Mouse (Mus musculus) gastrocnemius, postnatal 36 days (tissue): ENCODE measurements around the gene Prkn. TPM values are rescaled to one million over a fixed set of nuclear protein-coding genes. Genes with fewer than 3 reads are reported as not detected.

Experiments used
- DNase-seq, 2 experiments: peaks; one replicate each; pipeline ENCODE4 v3.0.0; 2022
- intact Hi-C: fragments of 180-260 bp; cut with DNase I; formaldehyde crosslinking; loops from one replicate; pipeline ENCODE4 v1.15.1; 2025
- total RNA-seq, 2 experiments: library from RNA; stranded (reverse); gene quantifications; 2 replicates each; pipeline ENCODE4 v1.2.3; 2021

Gene Prkn
- total RNA-seq, 2 experiments from 2014 or later: 15.2 TPM

DNA sequence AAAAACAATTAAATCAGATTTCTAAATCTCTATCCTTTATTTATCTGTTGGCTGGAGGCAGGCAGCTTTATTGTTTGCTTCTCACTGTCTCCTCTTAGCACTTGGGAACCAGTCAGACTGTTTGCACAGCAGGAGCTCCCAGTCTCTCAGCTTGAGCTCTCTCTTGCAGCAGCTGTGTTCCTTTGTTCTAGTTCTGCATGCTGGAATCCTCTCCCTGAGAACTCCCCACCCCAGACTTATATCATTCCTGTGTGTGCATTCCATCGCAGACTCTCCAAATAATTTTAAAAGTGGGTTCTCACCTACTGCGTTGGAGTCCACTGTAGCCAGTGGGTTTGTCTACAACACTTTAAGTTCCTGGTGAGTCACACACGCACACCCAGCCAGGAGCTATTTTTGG lies 1181.1 kb downstream of the Prkn start:
- intact Hi-C loops: no loop called here
- no peak for DNase-seq

DNA sequence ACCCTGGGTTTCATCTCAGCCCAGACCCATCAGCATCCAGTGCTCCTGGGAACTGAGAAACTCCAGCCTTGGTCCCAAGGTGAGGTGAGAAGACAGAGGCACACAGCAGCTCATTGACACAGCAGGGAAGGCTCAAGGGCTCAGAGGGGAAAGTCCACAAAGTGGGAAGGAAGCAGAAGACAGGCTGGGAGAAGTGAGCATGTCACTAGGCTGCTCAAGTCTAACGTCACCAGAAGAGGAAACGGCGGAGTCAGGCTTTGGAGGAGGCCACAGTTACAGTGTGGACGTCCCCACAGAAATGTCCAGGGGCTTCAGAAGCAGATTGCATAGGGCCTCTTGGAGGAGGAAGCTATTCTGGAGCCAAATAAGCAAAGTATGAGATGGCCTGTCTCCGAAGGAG lies 1189.2 kb downstream of the Prkn start:
- DNase-seq: no peak
- intact Hi-C loops: no loop called here

DNA sequence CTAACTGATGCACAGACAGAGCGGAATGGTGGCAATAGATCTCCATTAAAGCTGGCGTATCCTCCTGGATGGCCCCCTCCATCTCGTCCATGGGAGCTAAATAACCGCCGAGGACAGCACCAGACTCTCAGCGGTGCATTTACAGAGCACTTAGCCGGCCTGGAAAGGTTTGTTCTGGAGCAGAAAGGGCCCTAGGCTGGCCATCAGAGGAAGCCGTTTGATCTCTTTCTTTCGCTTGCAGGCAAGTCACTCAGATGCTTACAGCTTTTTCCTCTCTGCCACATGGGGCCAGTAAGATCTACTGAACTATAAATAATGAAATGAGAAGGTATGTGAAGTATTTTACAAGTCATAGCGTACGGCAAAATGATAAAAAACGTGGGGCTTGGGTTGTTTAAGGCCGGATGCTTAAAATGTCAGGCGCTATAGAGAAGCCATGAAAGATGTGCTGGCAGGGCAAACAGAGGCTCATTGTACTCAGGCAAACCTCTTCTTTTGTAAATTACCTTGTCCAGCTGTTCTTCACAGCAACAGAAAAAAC lies 1189.8 kb downstream of the Prkn start:
- no peak for DNase-seq

GRCm38 (mm10) chr17:12030556-12031160 lies 1190.5 kb downstream of the Prkn start:
- intact Hi-C loops: no loop called here
- no peak for DNase-seq

More for the DNA sequence above, 1189.8 kb downstream of the Prkn start:
- intact Hi-C loops: no loop called here

DNA sequence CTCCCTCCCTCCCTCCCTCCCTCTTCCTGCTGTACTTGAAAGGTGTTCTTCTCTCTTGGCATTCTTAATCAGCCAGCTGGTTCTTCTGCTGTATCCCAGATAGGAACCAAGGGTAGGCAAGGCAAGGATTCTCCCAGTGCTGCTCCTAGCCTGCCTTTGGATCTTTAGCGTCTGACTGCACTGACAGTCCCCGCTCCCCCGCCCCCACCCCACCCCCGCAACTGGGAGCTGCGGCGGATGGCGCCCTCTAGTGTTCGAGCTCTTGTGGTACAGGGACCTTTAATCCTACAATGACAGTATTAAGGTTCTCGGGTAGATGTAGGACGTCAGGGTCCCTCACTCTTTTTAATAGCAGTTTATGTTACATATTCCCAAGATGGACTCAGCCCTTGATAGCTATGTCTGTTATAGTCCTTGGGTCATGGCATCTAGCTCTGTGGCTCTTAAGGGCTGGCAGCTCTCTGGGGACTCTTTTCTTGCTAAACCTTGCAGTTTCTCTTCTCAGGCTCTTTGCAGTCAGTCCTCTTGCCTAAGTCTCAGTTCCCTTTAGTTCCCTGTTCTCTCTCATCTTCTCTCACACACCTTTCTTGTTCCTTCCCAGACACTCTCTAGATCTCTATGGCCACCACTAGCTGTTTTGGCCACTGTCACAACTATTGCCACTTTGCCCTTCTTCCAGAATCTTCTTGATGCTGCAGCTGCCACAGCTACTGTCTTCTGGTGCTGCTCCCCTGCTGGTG lies 1191.2 kb downstream of the Prkn start:
- DNase-seq: peak in 1 of 2 experiments; percentile 40
- intact Hi-C loops: no loop called here

DNA sequence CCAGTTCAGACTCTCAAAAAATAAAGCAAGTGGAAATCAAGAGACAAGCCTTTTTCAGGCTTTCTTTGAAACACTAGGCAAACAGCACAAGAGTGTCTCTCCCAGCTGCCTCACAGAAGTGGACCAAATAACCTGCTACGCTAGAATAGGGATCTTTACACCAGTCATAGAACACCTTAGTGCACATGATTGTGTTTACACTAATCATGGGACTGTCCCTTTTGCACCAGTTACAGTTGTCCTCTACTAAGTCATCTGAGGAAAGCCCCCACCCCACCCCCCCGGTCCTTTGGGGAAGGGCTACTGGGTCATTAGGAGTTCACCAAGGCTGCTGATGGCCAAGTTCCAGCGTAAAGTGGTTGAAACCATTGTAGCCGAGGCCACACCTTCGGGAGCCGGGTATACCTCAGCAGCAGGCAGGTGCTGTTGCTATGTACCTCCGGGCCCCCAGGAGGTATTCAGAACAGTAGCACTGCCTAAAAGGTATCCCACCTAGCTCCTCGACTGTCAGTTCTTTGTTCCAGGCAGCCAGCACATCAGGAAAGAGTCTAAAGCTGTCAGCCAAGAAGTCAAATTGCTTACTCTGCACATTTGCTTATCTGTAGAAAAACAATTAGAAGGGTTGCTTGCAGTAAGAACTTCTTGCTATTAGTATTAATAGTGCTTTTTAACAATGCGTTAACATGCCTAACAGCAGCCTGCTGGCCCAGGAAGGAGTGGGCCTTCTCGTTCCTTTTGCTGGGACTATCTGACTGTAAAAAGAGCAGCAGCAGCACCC lies 1192.0 kb downstream of the Prkn start:
- no peak for DNase-seq
- intact Hi-C loops: no loop called here

DNA sequence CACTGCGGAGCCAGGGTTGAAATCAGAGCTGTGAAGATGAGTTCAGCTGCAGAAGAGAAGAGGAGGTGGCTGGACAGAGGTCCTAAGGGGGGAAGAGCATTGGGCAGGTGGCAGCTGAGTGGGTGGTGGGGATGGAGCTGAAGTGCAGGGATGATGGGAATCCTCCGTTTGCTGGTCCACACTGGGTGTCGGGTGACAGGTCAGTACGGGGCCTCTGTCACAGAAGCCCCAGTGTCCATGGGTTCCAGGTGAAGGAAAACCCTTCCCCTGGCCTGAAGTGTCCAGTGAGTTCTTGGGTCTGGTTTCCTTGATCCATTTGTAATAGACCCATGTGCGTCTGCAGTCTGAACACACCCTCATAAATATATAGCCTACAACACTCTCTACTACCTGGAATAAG lies 1195.2 kb downstream of the Prkn start:
- intact Hi-C loops: loop anchor here (5.0 kb wide), 1 partner anchor 337 kb away; no protein-coding TSS in a partner anchor

GRCm38 (mm10) chr17:12036205-12036604 lies 1196.0 kb downstream of the Prkn start:
- peak in 1 of 2 experiments; percentile 39 for DNase-seq
- intact Hi-C loops: loop anchor here (5.0 kb wide), 1 partner anchor 336 kb away; no protein-coding TSS in a partner anchor

More for the DNA sequence above, 1195.2 kb downstream of the Prkn start:
- no peak for DNase-seq

- intact Hi-C loops: loop anchor here (5.0 kb wide), 1 partner anchor 335 kb away; no protein-coding TSS in a partner anchor
- DNase-seq: no peak
These were observed 1196.9 kb downstream of the Prkn start for GRCm38 (mm10) chr17:12037065-12037464.

DNA sequence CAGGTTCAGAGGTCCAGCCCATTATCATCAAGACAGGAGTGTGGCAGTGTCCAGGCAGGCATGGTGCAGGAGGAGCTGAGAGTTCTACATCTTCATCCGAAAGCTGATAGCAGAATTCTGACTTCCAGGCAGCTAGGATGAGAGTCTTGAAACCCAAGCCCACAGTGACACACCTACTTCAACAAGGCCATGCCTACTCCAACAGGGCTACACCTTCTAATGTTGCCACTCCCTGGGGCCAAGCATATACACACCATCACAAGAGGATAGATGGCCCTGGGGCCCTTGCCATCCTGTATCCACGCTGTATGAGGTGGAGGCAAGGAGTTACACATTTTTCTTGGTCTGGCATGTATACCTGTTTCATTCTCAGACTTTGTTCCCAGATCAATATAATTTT lies 1197.4 kb downstream of the Prkn start:
- no peak for DNase-seq
- intact Hi-C loops: loop anchor here (5.0 kb wide), 1 partner anchor 335 kb away; no protein-coding TSS in a partner anchor

- no peak for DNase-seq
- intact Hi-C loops: loop anchor here (5.0 kb wide), 1 partner anchor 334 kb away; no protein-coding TSS in a partner anchor
These were observed 1198.3 kb downstream of the Prkn start for GRCm38 (mm10) chr17:12038499-12038898.

- intact Hi-C loops: loop anchor here (1.0 to 5.0 kb wide), 2 partner anchors 171 to 333 kb away; no protein-coding TSS in a partner anchor
- DNase-seq: peak; percentile 76 to 77
These were observed 1199.0 kb downstream of the Prkn start for GRCm38 (mm10) chr17:12039188-12039587.

GRCm38 (mm10) chr17:12039922-12040321 lies 1199.7 kb downstream of the Prkn start:
- no peak for DNase-seq
- intact Hi-C loops: loop anchor here (1.0 to 5.0 kb wide), 2 partner anchors 170 to 332 kb away; no protein-coding TSS in a partner anchor

GRCm38 (mm10) chr17:12040546-12040945 lies 1200.4 kb downstream of the Prkn start:
- intact Hi-C loops: no loop called here
- no peak for DNase-seq

DNA sequence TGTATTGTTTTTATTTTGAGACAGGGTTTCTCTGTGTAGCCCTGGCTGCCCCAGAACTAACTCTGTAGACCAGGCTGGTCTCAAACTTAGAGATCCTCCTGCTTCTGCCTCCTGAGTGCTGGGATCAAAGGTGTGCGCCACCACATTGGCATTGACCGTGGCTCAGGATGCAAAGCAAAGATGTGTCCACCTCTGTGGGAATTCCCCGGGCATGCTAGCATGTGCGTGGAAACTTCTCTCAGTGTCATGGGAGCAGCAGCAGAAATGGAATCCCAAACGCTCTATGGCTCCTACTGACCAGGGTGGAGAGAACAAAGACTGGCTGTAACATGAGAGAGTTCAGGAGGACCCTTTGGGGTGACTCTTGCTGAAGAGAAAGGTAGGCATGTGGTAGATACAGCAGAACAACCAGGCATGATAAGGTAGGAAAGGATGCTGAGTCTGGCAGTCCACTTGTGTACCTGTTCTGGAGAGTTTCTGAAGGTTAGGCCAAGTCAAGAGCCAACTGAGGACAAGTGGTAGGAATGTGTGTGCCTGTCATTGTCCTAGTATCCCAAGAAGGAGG lies 1201.0 kb downstream of the Prkn start:
- intact Hi-C loops: no loop called here
- DNase-seq: no peak

- intact Hi-C loops: no loop called here
- DNase-seq: no peak
These were observed 1202.5 kb downstream of the Prkn start for GRCm38 (mm10) chr17:12042561-12043256.

GRCm38 (mm10) chr17:12044222-12044621 lies 1204.0 kb downstream of the Prkn start:
- no peak for DNase-seq
- intact Hi-C loops: no loop called here

DNA sequence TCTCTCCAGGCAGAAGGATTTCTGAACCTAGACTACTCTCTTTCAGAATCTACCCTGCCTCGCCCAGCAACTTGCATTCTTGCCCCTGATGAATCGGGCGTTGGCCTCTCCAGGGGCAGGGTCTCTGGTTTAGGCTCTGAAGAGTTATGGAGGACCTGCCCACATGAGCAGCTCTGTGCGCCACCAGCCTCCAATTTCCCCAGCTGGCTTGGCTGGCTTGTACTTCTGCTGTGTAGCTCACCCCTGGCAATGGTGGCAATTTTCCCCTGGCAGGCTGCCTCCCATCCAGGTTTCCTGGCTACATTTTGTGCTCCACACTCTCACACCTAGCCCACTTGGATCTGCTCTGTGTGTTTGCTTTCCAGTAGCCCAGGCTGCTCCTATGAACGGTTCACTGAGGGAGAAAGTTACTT lies 1205.7 kb downstream of the Prkn start:
- peak; percentile 61 to 67 for DNase-seq
- intact Hi-C loops: no loop called here

- intact Hi-C loops: no loop called here
- DNase-seq: no peak
These were observed 1206.8 kb downstream of the Prkn start for GRCm38 (mm10) chr17:12047032-12047431.

DNA sequence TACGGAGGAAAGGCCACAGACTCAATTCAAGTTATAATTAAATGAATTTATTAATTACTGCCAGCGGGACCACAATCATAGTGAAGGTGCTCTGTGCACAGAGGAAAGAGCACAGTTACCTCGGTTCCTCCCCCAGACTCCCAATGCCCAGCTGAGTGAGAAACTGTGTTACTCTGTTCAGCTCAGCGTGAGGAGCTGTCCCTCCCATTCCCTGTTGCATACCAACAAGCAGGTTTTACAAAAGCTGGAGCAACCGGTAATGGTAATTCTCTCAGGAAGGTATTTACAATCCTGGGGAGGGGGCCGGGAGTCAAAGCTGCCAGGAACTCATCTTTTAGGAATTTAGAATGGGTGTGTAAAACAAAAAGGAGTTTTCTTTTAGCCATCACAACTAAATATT lies 1207.3 kb downstream of the Prkn start:
- DNase-seq: no peak
- intact Hi-C loops: no loop called here
